Mouse (Mus musculus): ENCODE results near the gene Ubap1l.
A peak's percentile ranks its signal among the peaks of the same experiment; 100 is the strongest.
"Not testable (repeated sequence)": the region's sequence is repeated elsewhere in the genome, so short reads cannot be mapped to it uniquely, and the experiment has no call there.

Gene Ubap1l

GRCm38 (mm10) chr9:65360641-65361448 is at the start of gene Ubap1l:
Gene Ubap1l, plus strand, starts transcription at chr9:65361041.
- no peak for DNase-seq (ENCODE audit: low read depth, low spot score)

- DNase-seq (ENCODE audit: low read depth, low spot score) = no peak
Observed at GRCm38 (mm10) chr9:65312669-65313357, 48.0 kb upstream of the Ubap1l start.

- no peak for DNase-seq (ENCODE audit: low read depth, low spot score)
Observed at GRCm38 (mm10) chr9:65313846-65314245, 47.0 kb upstream of the Ubap1l start.

- no peak for DNase-seq (ENCODE audit: low read depth, low spot score)
Observed at GRCm38 (mm10) chr9:65322255-65322900, 38.5 kb upstream of the Ubap1l start.

- no peak for DNase-seq (ENCODE audit: low read depth, low spot score)
Observed at GRCm38 (mm10) chr9:65325971-65326370, 34.9 kb upstream of the Ubap1l start.

GRCm38 (mm10) chr9:65327371-65327770 is 33.5 kb upstream of the Ubap1l start:
- no peak for DNase-seq (ENCODE audit: low read depth, low spot score)

- no peak for DNase-seq (ENCODE audit: low read depth, low spot score)
Observed at GRCm38 (mm10) chr9:65333958-65334357, 26.9 kb upstream of the Ubap1l start.

GRCm38 (mm10) chr9:65339146-65339545 is 21.7 kb upstream of the Ubap1l start:
- DNase-seq (ENCODE audit: low read depth, low spot score) = no peak

- no peak for DNase-seq (ENCODE audit: low read depth, low spot score)
Observed at GRCm38 (mm10) chr9:65340414-65340813, 20.4 kb upstream of the Ubap1l start.

- DNase-seq (ENCODE audit: low read depth, low spot score) = not testable (repeated sequence)
Observed at GRCm38 (mm10) chr9:65345439-65345838, 15.4 kb upstream of the Ubap1l start.

- DNase-seq (ENCODE audit: low read depth, low spot score) = peak; percentile 89
Observed at GRCm38 (mm10) chr9:65345854-65346475, 14.9 kb upstream of the Ubap1l start, which contains the start of gene Pdcd7. Gene Pdcd7, plus strand, starts transcription at chr9:65346104.

GRCm38 (mm10) chr9:65346476-65347111 is 14.2 kb upstream of the Ubap1l start:
- peak; percentile 48 for DNase-seq (ENCODE audit: low read depth, low spot score)

GRCm38 (mm10) chr9:65347112-65347850 is 13.6 kb upstream of the Ubap1l start:
- no peak for DNase-seq (ENCODE audit: low read depth, low spot score)

- no peak for DNase-seq (ENCODE audit: low read depth, low spot score)
Observed at GRCm38 (mm10) chr9:65353251-65353650, 7.6 kb upstream of the Ubap1l start.

- DNase-seq (ENCODE audit: low read depth, low spot score) = no peak
Observed at GRCm38 (mm10) chr9:65356561-65356960, 4.3 kb upstream of the Ubap1l start.

GRCm38 (mm10) chr9:65356971-65357370 is 3.9 kb upstream of the Ubap1l start:
- DNase-seq (ENCODE audit: low read depth, low spot score) = no peak

- peak; percentile 36 for DNase-seq (ENCODE audit: low read depth, low spot score)
Observed at GRCm38 (mm10) chr9:65358956-65359480, 1.8 kb upstream of the Ubap1l start.

- DNase-seq (ENCODE audit: low read depth, low spot score) = no peak
Observed at GRCm38 (mm10) chr9:65363684-65364083, 2.8 kb downstream of the Ubap1l start.

- DNase-seq (ENCODE audit: low read depth, low spot score) = no peak
Observed at GRCm38 (mm10) chr9:65365721-65366120, 4.9 kb downstream of the Ubap1l start.

- no peak for DNase-seq (ENCODE audit: low read depth, low spot score)
Observed at GRCm38 (mm10) chr9:65371756-65372155, 10.9 kb downstream of the Ubap1l start.
